Mouse (Mus musculus) heart, adult 2 months (tissue): ENCODE results near the gene Myb.

ENCODE experiments used
- CTCF ChIP-seq: fragments of 200-600 bp; IDR thresholded peaks from 2 replicates; pipeline ENCODE4 v1.8.1; 2022; ENCODE audit warnings: antibody characterized with exemption, mild to moderate bottlenecking, moderate library complexity
- EP300 ChIP-seq: fragments of 200-500 bp; IDR thresholded peaks from 2 replicates; pipeline ENCODE4 v1.6.1; 2011; ENCODE audit warnings: low read depth, low read length, control low read depth; ENCODE audit not compliant: insufficient read depth
- POLR2A ChIP-seq: fragments of 200-500 bp; IDR thresholded peaks from 2 replicates; pipeline ENCODE4 v1.6.1; 2011; ENCODE audit warnings: mild to moderate bottlenecking, low read depth, low read length, control low read depth; ENCODE audit not compliant: insufficient read depth

- TF ChIP-seq CTCF (no peak), POLR2A (no peak), EP300 (no peak)
These were observed 61.3 kb downstream of the Myb start for GRCm38 (mm10) chr10:21099515-21099914.
